Mouse (Mus musculus) ZHBTc4 (cell line): ENCODE results near the gene Eef2kmt.

ENCODE experiments used
- DNase-seq: peaks from one replicate; pipeline ENCODE4 v3.0.0-alpha.2; 2011; ENCODE audit warnings: low read depth, low spot score

The Eef2kmt gene

GRCm38 (mm10) chr16:5222140-5222539, 33.6 kb downstream of the Eef2kmt start, which contains the start of gene AU021092:
Gene AU021092 (minus strand): TSS chr16:5222299.
- DNase-seq = peak; percentile 36

GRCm38 (mm10) chr16:5221403-5221802, 34.4 kb downstream of the Eef2kmt start:
- DNase-seq = no peak

GRCm38 (mm10) chr16:5217341-5218133, 38.2 kb downstream of the Eef2kmt start:
- DNase-seq = no peak

- DNase-seq = no peak
Measured at GRCm38 (mm10) chr16:5216686-5217085, 39.1 kb downstream of the Eef2kmt start.

GRCm38 (mm10) chr16:5214126-5214525, 41.7 kb downstream of the Eef2kmt start:
- DNase-seq = no peak

- no peak for DNase-seq
Measured at GRCm38 (mm10) chr16:5212150-5212549, 43.6 kb downstream of the Eef2kmt start.

GRCm38 (mm10) chr16:5210365-5210764, 45.4 kb downstream of the Eef2kmt start:
- DNase-seq = no peak

- no peak for DNase-seq
Measured at GRCm38 (mm10) chr16:5206051-5206450, 49.7 kb downstream of the Eef2kmt start.

GRCm38 (mm10) chr16:5205431-5205970, 50.3 kb downstream of the Eef2kmt start:
- DNase-seq = no peak

GRCm38 (mm10) chr16:5203668-5204433, 51.9 kb downstream of the Eef2kmt start, which contains the start of gene Nagpa:
Gene Nagpa (minus strand): TSS chr16:5204012.
- peak; percentile 96 for DNase-seq

GRCm38 (mm10) chr16:5203200-5203599, 52.6 kb downstream of the Eef2kmt start:
- DNase-seq = no peak

GRCm38 (mm10) chr16:5202681-5203080, 53.1 kb downstream of the Eef2kmt start:
- peak; percentile 68 for DNase-seq

GRCm38 (mm10) chr16:5195080-5195479, 60.7 kb downstream of the Eef2kmt start:
- DNase-seq = peak; percentile 82
